ENCODE assay signal across 33 mouse cellular contexts in genomic region chr19:21610240-21610639, GRCm38 (mm10).
"Had no signal": no experiment of that assay in that cellular context is flagged by ENCODE, and none has a peak within 500 bp of the region (broad histone marks: within the 10 kb centered on the region; RNA-seq: fewer than 3 reads in every experiment).

No protein-coding gene starts in this region.

- H3K27ac ChIP-seq: heart, embryonic 13.5 days; heart, embryonic 15.5 days; hindbrain, embryonic 10.5 days; hindbrain, embryonic 12.5 days; hindbrain, embryonic 13.5 days; hindbrain, embryonic 14.5 days; hindbrain, embryonic 15.5 days; hindbrain, postnatal 0 days; intestine, embryonic 15.5 days; kidney, embryonic 15.5 days; kidney, postnatal 0 days; left cerebral cortex, adult 2 months had no signal

- ATAC-seq: hindbrain, embryonic 16.5 days; hindbrain, postnatal 0 days; inflammation-experienced regulatory T-cells, adult 6 months; intestine, embryonic 15.5 days; intestine, embryonic 16.5 days; intestine, postnatal 0 days had no signal

- H3K4me3 ChIP-seq: heart, embryonic 12.5 days; heart, embryonic 13.5 days; heart, embryonic 15.5 days; hindbrain, embryonic 10.5 days; hindbrain, embryonic 12.5 days; hindbrain, embryonic 13.5 days; hindbrain, embryonic 15.5 days; intestine, embryonic 15.5 days; kidney, embryonic 15.5 days; left cerebral cortex, adult 2 months had no signal

- DNase-seq: heart, postnatal 10 days; heart, postnatal 14 days; heart, postnatal 36 days; heart, postnatal 4 days; kidney, adult 11 months; kidney, adult 18-20 months; kidney, adult 2 months; kidney, adult 8-10 months; kidney, adult 9 months; kidney, postnatal 10 days; kidney, postnatal 14 days; kidney, postnatal 25 days; kidney, postnatal 36 days; kidney, postnatal 4 days; layer of hippocampus, adult 9-11 months; layer of hippocampus, postnatal 36 days had no signal
